Mouse (Mus musculus) embryo, embryonic 9.5 days (tissue): Measurements from ENCODE around the gene Tlr12.
A peak's percentile ranks its signal among the peaks of the same experiment; 100 is the strongest.
"Not testable (repeated sequence)": the region's sequence is repeated elsewhere in the genome, so short reads cannot be mapped to it uniquely, and the experiment has no call there.

Experiments used
- DNase-seq: peaks from one replicate; pipeline ENCODE4 v3.0.0-alpha.2; 2017; ENCODE audit errors: extremely low spot score

Tlr12 gene

GRCm38 (mm10) chr4:128620572-128620971 lies 2.2 kb upstream of the Tlr12 start:
- no peak for DNase-seq

GRCm38 (mm10) chr4:128618963-128619362 lies 544 bp upstream of the Tlr12 start:
- no peak for DNase-seq

DNA sequence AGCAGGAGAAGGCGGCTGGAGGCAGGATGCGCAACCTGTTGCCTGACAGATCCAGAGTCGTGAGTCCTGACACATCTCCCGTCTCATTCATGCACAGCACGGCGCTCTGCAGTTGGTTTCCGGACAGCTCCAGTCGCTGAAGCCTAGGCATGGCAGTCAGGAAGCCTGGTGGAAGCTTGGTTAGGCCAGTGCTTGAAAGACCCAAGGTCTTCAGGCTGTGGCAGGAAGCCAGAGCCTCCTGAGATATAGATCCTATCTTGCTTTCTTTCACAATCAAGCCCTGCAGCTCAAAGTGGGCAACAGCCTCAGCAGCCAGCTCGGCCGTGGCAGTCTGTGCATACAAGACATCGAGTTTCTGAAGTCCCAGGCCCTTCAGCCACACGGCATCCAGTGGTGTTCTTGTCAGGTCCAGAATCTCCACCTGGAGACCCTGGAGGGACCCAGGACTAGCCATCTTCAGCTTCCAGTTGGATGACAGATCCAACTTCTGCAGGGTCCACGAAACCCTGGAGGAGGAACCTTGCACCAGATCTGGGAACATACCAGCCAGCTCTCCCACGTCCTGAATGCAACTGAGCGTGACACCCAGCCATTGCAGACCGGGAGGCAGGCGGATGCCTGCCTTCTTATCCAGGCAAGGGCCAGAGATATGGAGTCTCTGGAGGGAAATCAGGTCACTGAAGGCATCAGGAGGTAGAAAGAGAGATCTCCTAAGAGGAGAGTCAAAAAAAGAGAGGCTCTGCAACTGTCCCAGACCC lies 877 bp downstream of the Tlr12 start:
- DNase-seq, result no peak

DNA sequence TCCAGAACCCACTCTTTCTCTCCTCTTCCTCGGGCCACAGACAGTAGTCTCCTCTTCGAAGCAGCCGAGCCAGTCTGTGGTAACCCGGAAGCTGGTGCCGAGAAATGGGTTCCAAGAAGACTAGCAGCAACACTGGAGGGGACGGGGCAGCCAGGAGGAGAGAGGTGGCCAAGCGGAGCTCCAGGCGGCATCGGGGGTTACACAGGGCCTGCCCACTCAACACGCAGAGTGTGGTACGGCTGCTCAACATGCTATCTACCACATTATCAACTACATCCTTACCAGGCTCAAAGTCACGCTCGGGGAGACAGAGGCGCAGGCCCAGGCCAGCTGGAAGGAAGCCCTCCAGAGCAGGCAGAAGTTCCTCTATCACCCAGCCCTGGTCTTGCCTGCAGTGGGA lies 2.7 kb downstream of the Tlr12 start:
- no peak for DNase-seq

- DNase-seq, result peak; percentile 76
These were observed 5.1 kb downstream of the Tlr12 start for GRCm38 (mm10) chr4:128613326-128613725.

DNA sequence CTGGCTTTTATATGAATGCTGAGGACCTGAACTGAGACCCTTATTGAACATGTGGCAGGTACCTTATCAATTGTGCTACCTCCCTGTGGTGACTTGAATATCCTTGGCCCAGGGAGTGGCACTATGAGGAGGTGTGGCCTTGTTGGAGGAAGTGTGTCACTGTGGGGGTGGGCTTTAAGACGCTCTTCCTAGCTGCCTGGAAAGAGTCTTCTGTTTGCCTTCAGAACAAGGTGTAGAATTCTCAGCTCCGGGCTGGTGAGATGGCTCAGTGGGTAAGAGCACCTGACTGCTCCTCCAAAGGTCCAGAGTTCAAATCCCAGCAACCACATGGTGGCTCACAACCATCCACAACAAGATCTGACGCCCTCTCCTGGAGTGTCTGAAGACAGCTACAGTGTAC lies 6.7 kb downstream of the Tlr12 start:
- DNase-seq, result not testable (repeated sequence)

GRCm38 (mm10) chr4:128610706-128611105 lies 7.7 kb downstream of the Tlr12 start:
- no peak for DNase-seq

GRCm38 (mm10) chr4:128609925-128610402 lies 8.5 kb downstream of the Tlr12 start, which contains the start of gene Zscan20:
Gene Zscan20 (minus strand): TSS chr4:128610098.
- DNase-seq, result peak; percentile 97

GRCm38 (mm10) chr4:128609276-128609924 lies 9.0 kb downstream of the Tlr12 start:
- DNase-seq, result no peak

DNA sequence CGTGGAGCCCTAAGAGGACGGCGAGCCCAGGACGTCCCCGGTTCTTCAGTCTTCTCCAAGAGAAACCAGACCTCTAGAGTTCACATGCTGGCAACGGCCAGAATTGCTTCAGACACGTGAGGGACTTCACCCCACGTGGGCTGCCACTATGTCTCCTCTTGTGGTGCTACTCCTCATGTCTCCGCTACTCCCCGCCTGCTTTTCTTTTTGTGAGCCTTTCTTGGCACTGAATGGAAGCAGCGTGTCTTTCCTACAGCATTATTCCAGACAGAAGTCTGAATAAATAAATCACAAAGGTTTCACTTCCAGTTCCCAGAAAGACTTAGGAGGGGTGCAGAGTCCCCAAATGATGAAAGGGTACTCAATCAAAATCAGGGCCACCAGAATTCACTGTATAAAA lies 10.8 kb downstream of the Tlr12 start:
- no peak for DNase-seq

DNA sequence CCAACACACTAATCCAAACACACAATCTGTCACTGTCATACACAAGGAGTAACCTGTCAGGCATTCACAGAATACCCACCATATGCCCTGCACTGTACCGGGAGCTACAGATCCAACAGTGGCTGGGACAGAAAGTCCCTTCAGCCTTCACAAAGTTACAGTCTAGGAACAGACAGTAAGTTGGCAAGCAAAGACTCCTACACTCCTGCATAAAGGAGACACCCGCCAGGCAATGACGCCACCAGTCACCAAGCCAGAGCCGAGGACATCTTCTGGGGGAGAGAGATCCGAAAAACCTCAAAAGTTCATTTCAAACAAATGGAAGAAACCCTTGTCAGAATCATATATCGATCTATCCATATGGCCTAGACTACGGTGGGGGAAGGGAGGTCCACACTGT lies 11.8 kb downstream of the Tlr12 start:
- no peak for DNase-seq

GRCm38 (mm10) chr4:128597801-128598560 lies 20.4 kb downstream of the Tlr12 start:
- DNase-seq, result no peak

- no peak for DNase-seq
These were observed 24.4 kb downstream of the Tlr12 start for GRCm38 (mm10) chr4:128594062-128594461.

GRCm38 (mm10) chr4:128593286-128593685 lies 25.1 kb downstream of the Tlr12 start:
- DNase-seq, result no peak

GRCm38 (mm10) chr4:128579182-128579581 lies 39.2 kb downstream of the Tlr12 start:
- peak; percentile 24 for DNase-seq

- no peak for DNase-seq
These were observed 42.6 kb downstream of the Tlr12 start for GRCm38 (mm10) chr4:128575811-128576210.
